Mouse (Mus musculus) G1E (cell line): ENCODE results near the gene Hpcal1. TPM values are rescaled to one million over a fixed set of nuclear protein-coding genes. Genes with fewer than 3 reads are reported as not detected.

Experiments
- ATAC-seq: 2 replicates; pipeline ENCODE4 v1.8.0; 2016; ENCODE audit warnings: mild to moderate bottlenecking; ENCODE audit not compliant: insufficient number of reproducible peaks, poor library complexity, low FRiP score, severe bottlenecking; ENCODE audit errors: extremely low read depth
- DNase-seq: peaks from one replicate; pipeline ENCODE4 v3.0.0; 2012; ENCODE audit warnings: low spot score
- H3K27me3 ChIP-seq: 2 replicates; pipeline ENCODE4 v1.6.1; 2012; ENCODE audit warnings: mild to moderate bottlenecking, low read length, inconsistent platforms; ENCODE audit not compliant: insufficient read depth
- H3K36me3 ChIP-seq: replicated peaks from 2 replicates; pipeline ENCODE3; 2012; ENCODE audit warnings: mild to moderate bottlenecking, inconsistent platforms
- H3K4me1 ChIP-seq: 2 replicates; pipeline ENCODE4 v1.6.1; 2012; ENCODE audit warnings: low read depth, low read length, inconsistent platforms, mixed read lengths; ENCODE audit not compliant: insufficient read depth
- H3K4me3 ChIP-seq: 2 replicates; pipeline ENCODE4 v1.5.1; 2012; ENCODE audit warnings: low read depth, mild to moderate bottlenecking, inconsistent platforms, low read length, moderate library complexity, mixed read lengths
- H3K9me3 ChIP-seq: replicated peaks from 2 replicates; pipeline ENCODE4 v1.6.1; 2012; ENCODE audit warnings: inconsistent platforms
- CTCF ChIP-seq: IDR thresholded peaks from 2 replicates; pipeline ENCODE4 v1.5.1; 2012; ENCODE audit warnings: low read depth, low read length, inconsistent platforms, mixed read lengths
- GATA1 ChIP-seq: IDR thresholded peaks from 2 replicates; pipeline ENCODE4 v1.6.1; 2012; ENCODE audit warnings: borderline replicate concordance, low read length, inconsistent platforms, mixed read lengths
- GATA2 ChIP-seq: IDR thresholded peaks from 2 replicates; pipeline ENCODE4 v1.6.1; 2012; ENCODE audit warnings: low read depth, low read length, inconsistent platforms, borderline replicate concordance
- POLR2AphosphoS5 ChIP-seq: IDR thresholded peaks from 2 replicates; pipeline ENCODE4 v1.6.1; 2012; ENCODE audit warnings: low read depth, low read length, inconsistent platforms; ENCODE audit not compliant: insufficient replicate concordance
- TAL1 ChIP-seq: conservative IDR thresholded peaks from 2 replicates; pipeline ENCODE4 v1.6.1; 2012; ENCODE audit warnings: low read depth, low read length, inconsistent platforms, mixed read lengths
- polyA plus RNA-seq: library from polyadenylated mRNA; stranded (reverse); fragments of >175 nt; gene quantifications from 2 replicates; pipeline ENCODE4 v1.2.3, GENCODE M21; 2012
- total RNA-seq, 2 experiments: library from RNA; stranded (forward) in 1 of 2; stranded (reverse) in 1 of 2; fragments of 200-1000 nt in 1 of 2; fragments of >200 nt in 1 of 2; fragmentation: Nextera tagmentation in 1 of 2; gene quantifications; 2 replicates each; pipeline ENCODE4 v1.2.3; 2014 to 2017

Gene Hpcal1
- total and polyA plus RNA-seq, 3 experiments = not detected

- H3K4me1 ChIP-seq = no peaks in the 10 kb centered on the region
- no peak for ATAC-seq
Observed at GRCm38 (mm10) chr12:17749784-17750183, 59.1 kb downstream of the Hpcal1 start.

GRCm38 (mm10) chr12:17750500-17750899, 59.8 kb downstream of the Hpcal1 start:
- DNase-seq (no peak), ATAC-seq (no peak)
- TF ChIP-seq CTCF = no peak
- Histone ChIP-seq H3K9me3 (peaks cover 9% of the 10 kb centered on the region), H3K4me3 (no peak overlapping the region), H3K27me3 (no peaks in the 10 kb centered on the region), H3K36me3 (no peaks in the 10 kb centered on the region), H3K4me1 (no peaks in the 10 kb centered on the region)

More at GRCm38 (mm10) chr12:17749784-17750183, 59.1 kb downstream of the Hpcal1 start:
- DNase-seq = no peak
- TF ChIP-seq GATA1 = no peak
- TF ChIP-seq TAL1 = no peak
- TF ChIP-seq POLR2AphosphoS5 = no peak
- no peak for TF ChIP-seq GATA2
- no peak for TF ChIP-seq CTCF
- peaks cover 16% of the 10 kb centered on the region for H3K9me3 ChIP-seq
- no peaks in the 10 kb centered on the region for H3K27me3 ChIP-seq
- H3K4me3 ChIP-seq = no peak overlapping the region
- H3K36me3 ChIP-seq = no peaks in the 10 kb centered on the region

- Histone ChIP-seq H3K9me3 (peaks cover 7% of the 10 kb centered on the region), H3K27me3 (no peaks in the 10 kb centered on the region), H3K36me3 (no peaks in the 10 kb centered on the region), H3K4me3 (no peak overlapping the region), H3K4me1 (no peaks in the 10 kb centered on the region)
- ATAC-seq (no peak), DNase-seq (no peak)
- TF ChIP-seq CTCF (no peak), GATA2 (no peak)
Observed at GRCm38 (mm10) chr12:17752828-17753227, 62.2 kb downstream of the Hpcal1 start.

GRCm38 (mm10) chr12:17754771-17755170, 64.1 kb downstream of the Hpcal1 start:
- no peaks in the 10 kb centered on the region for H3K4me1 ChIP-seq
- H3K27me3 ChIP-seq = no peaks in the 10 kb centered on the region
- H3K9me3 ChIP-seq = peaks cover 7% of the 10 kb centered on the region
- no peak overlapping the region for H3K4me3 ChIP-seq
- no peaks in the 10 kb centered on the region for H3K36me3 ChIP-seq
- TF ChIP-seq CTCF (no peak), TAL1 (no peak), POLR2AphosphoS5 (no peak), GATA2 (no peak), GATA1 (no peak)
- no peak for DNase-seq
- no peak for ATAC-seq

- ATAC-seq = no peak
Observed at GRCm38 (mm10) chr12:17756891-17757290, 66.2 kb downstream of the Hpcal1 start.

GRCm38 (mm10) chr12:17762286-17762933, 71.8 kb downstream of the Hpcal1 start:
- H3K4me1 ChIP-seq = no peaks in the 10 kb centered on the region
- no peak for DNase-seq
- ATAC-seq = no peak

More at GRCm38 (mm10) chr12:17756891-17757290, 66.2 kb downstream of the Hpcal1 start:
- Histone ChIP-seq H3K27me3 (no peaks in the 10 kb centered on the region), H3K4me3 (no peak overlapping the region), H3K36me3 (no peaks in the 10 kb centered on the region), H3K4me1 (no peaks in the 10 kb centered on the region), H3K9me3 (peaks cover 7% of the 10 kb centered on the region)
- no peak for DNase-seq
- TF ChIP-seq GATA2 = no peak
- TF ChIP-seq GATA1 = no peak

GRCm38 (mm10) chr12:17763054-17763453, 72.4 kb downstream of the Hpcal1 start:
- no peaks in the 10 kb centered on the region for H3K4me1 ChIP-seq
- TF ChIP-seq GATA2 (no peak), CTCF (no peak), GATA1 (no peak), POLR2AphosphoS5 (no peak), TAL1 (no peak)
- no peaks in the 10 kb centered on the region for H3K27me3 ChIP-seq
- DNase-seq (no peak), ATAC-seq (no peak)
- no peak overlapping the region for H3K4me3 ChIP-seq
- no peaks in the 10 kb centered on the region for H3K36me3 ChIP-seq
- H3K9me3 ChIP-seq = peaks cover 7% of the 10 kb centered on the region; the same call in 1 of the 2 replicates

More at GRCm38 (mm10) chr12:17762286-17762933, 71.8 kb downstream of the Hpcal1 start:
- H3K9me3 ChIP-seq = peaks cover 7% of the 10 kb centered on the region; the same call in 1 of the 2 replicates
- H3K4me3 ChIP-seq = no peak overlapping the region
- TF ChIP-seq GATA1 (no peak), POLR2AphosphoS5 (no peak), GATA2 (no peak), CTCF (no peak), TAL1 (no peak)
- H3K36me3 ChIP-seq = no peaks in the 10 kb centered on the region
- H3K27me3 ChIP-seq = no peaks in the 10 kb centered on the region
